17 mouse cellular contexts compared by ENCODE assay signal in genomic region chr8:84933767-84934559, GRCm38 (mm10). TPM values are rescaled to one million over a fixed set of nuclear protein-coding genes. Genes with fewer than 3 reads are reported as not detected.
A peak's percentile ranks its signal among the peaks of the same experiment; 100 is the strongest.
DNase-seq lines count a peak whose midpoint lies in the region; ATAC-seq and TF ChIP-seq lines count a peak whose summit lies in the region.
"Had no signal": no experiment of that assay in that cellular context is flagged by ENCODE, and none has a peak within 500 bp of the region (broad histone marks: within the 10 kb centered on the region; RNA-seq: fewer than 3 reads in every experiment).

No protein-coding gene starts in this region.

- peaks cover 66% of the 10 kb centered on the region for H3K27me3 ChIP-seq in forebrain, embryonic 12.5 days
- no peaks in the 10 kb centered on the region for H3K27me3 ChIP-seq in forebrain, postnatal 0 days (ENCODE audit: insufficient read depth, low read length)
- H3K27me3 ChIP-seq in midbrain, embryonic 15.5 days (replicated peaks) = no peaks in the 10 kb centered on the region

- H3K4me2 ChIP-seq in forebrain, embryonic 12.5 days = peak overlapping the region; percentile 96
- peak overlapping the region; percentile 87 for H3K4me2 ChIP-seq in forebrain, postnatal 0 days (ENCODE audit: low read depth)
- peak overlapping the region; percentile 85 for H3K4me2 ChIP-seq in midbrain, embryonic 15.5 days

- 87% methylated on average over 16 of the region's 16 CpGs for WGBS in forebrain, embryonic 12.5 days
- 79% methylated on average over 16 of the region's 16 CpGs for WGBS in forebrain, postnatal 0 days
- 83% methylated on average over 16 of the region's 16 CpGs for WGBS in midbrain, embryonic 15.5 days

- ATAC-seq in forebrain, embryonic 12.5 days (ENCODE audit: low FRiP score) = no peak
- no peak for ATAC-seq in forebrain, postnatal 0 days
- no peak for ATAC-seq in midbrain, embryonic 15.5 days (replicated peaks)
- ATAC-seq: inflammation-experienced regulatory T-cells, adult 6 months had no signal

- peak; percentile 31 to 34 for DNase-seq in left cerebral cortex, adult 2 months (ENCODE audit: extremely low spot score in 1 of 2, low spot score in 2 of 2)
- no peak for DNase-seq in left cerebral cortex, postnatal 4 days
- DNase-seq in forebrain, postnatal 0 days = no peak
- DNase-seq in urinary bladder, postnatal 4 days (ENCODE audit: low spot score in 2 of 2) = no peak
- no peak for DNase-seq in adrenal gland, adult 8-10 months
- DNase-seq: lung, postnatal 4 days had no signal

- H3K36me3 ChIP-seq in forebrain, embryonic 12.5 days (replicated peaks) = peaks cover 6% of the 10 kb centered on the region
- peaks cover 23% of the 10 kb centered on the region for H3K36me3 ChIP-seq in forebrain, postnatal 0 days (ENCODE audit: insufficient read depth)
- no peaks in the 10 kb centered on the region; the same call in 1 of the 2 replicates for H3K36me3 ChIP-seq in midbrain, embryonic 15.5 days (replicated peaks)
- H3K36me3 ChIP-seq: embryonic facial prominence, embryonic 12.5 days had no signal

- H3K9me3 ChIP-seq in forebrain, embryonic 12.5 days = no peaks in the 10 kb centered on the region
- no peaks in the 10 kb centered on the region for H3K9me3 ChIP-seq in forebrain, postnatal 0 days (ENCODE audit: low read length)
- H3K9me3 ChIP-seq in midbrain, embryonic 15.5 days = no peaks in the 10 kb centered on the region
- H3K9me3 ChIP-seq: embryonic facial prominence, embryonic 12.5 days had no signal

- H3K4me3 ChIP-seq in left cerebral cortex, adult 2 months = peak overlapping the region; percentile 89
- H3K4me3 ChIP-seq in forebrain, embryonic 12.5 days (replicated peaks) = peak overlapping the region; percentile 69; the same call in 1 of the 2 replicates
- H3K4me3 ChIP-seq in forebrain, postnatal 0 days (ENCODE audit: low read depth, low read length) = peak overlapping the region; percentile 78; the same call in 1 of the 2 replicates
- H3K4me3 ChIP-seq in midbrain, embryonic 15.5 days = peak overlapping the region; percentile 76

- H3K4me1 ChIP-seq in forebrain, embryonic 12.5 days = peaks cover 45% of the 10 kb centered on the region
- peaks cover 14% of the 10 kb centered on the region for H3K4me1 ChIP-seq in forebrain, postnatal 0 days (ENCODE audit: insufficient read depth)
- H3K4me1 ChIP-seq in midbrain, embryonic 15.5 days = peaks cover 36% of the 10 kb centered on the region

- intact Hi-C loops in left cerebral cortex, adult 2 months (cut with DNase I) = no loop called here
- intact Hi-C loops in left cerebral cortex, postnatal 4 days (cut with DNase I) = no loop called here

- H3K9ac ChIP-seq in forebrain, embryonic 12.5 days = 0 out of 2 replicates have a peak overlapping the region, but pooled peaks have one; percentile 14
- no peak overlapping the region for H3K9ac ChIP-seq in forebrain, postnatal 0 days
- H3K9ac ChIP-seq in midbrain, embryonic 15.5 days = no peak overlapping the region
- H3K9ac ChIP-seq: embryonic facial prominence, embryonic 12.5 days; liver, embryonic 14.5 days had no signal

- no peak for TF ChIP-seq CTCF in left cerebral cortex, adult 2 months (IDR thresholded peaks at IDR 0.05)
- no peak for TF ChIP-seq CTCF in forebrain, postnatal 0 days (IDR thresholded peaks at IDR 0.05; ENCODE audit: low read depth)

- H3K27ac ChIP-seq in left cerebral cortex, adult 2 months = no peak overlapping the region
- H3K27ac ChIP-seq in forebrain, embryonic 12.5 days = 0 out of 2 replicates have a peak overlapping the region, but pooled peaks have one; percentile 89
- no peak overlapping the region for H3K27ac ChIP-seq in forebrain, postnatal 0 days (ENCODE audit: low read depth, low read length)
- no peak overlapping the region for H3K27ac ChIP-seq in midbrain, embryonic 15.5 days
- H3K27ac ChIP-seq: embryonic facial prominence, embryonic 12.5 days; kidney, postnatal 0 days; liver, embryonic 14.5 days had no signal

RNA-seq across cellular contexts. Expression of gene Mast1, which starts 3.2 kb away (rescaled TPM):
- 10 to 100 TPM; 89.4 to 95.7 TPM for total RNA-seq in left cerebral cortex, adult 2 months (2021)
- 100 to 1,000 TPM; 195 to 210 TPM for total RNA-seq in left cerebral cortex, postnatal 4 days (2021)
- 29.3 and 35.3 TPM in 2 replicates for polyA plus RNA-seq in forebrain, embryonic 12.5 days (2016; fragmentation: Nextera tagmentation; extraction: Ambion mirVana)
- 39.7 and 57.7 TPM in 2 replicates for total RNA-seq in forebrain, postnatal 0 days (2014; rRNA removed)
- polyA plus RNA-seq in forebrain, postnatal 0 days (2015; fragmentation: Nextera tagmentation; extraction: Ambion mirVana) = 44.2 and 63.8 TPM in 2 replicates
- 76.2 and 84.8 TPM in 2 replicates for polyA plus RNA-seq in midbrain, embryonic 15.5 days (2015; fragmentation: Nextera tagmentation; extraction: Ambion mirVana)
- 1 to 10 TPM; 2.1 to 9.2 (median 5.9) TPM for total RNA-seq in adrenal gland, adult 8-10 months (2022)

RNA-seq across cellular contexts. Expression of gene Rtbdn, which starts 12.8 kb away (rescaled TPM):
- total RNA-seq in left cerebral cortex, adult 2 months (2021) = 1 to 10 TPM; 1.1 to 1.2 TPM
- 1 to 10 TPM; 6.7 to 8.3 TPM for total RNA-seq in left cerebral cortex, postnatal 4 days (2021)
- 0.88 and 1.6 TPM in 2 replicates for polyA plus RNA-seq in forebrain, embryonic 12.5 days (2016; fragmentation: Nextera tagmentation; extraction: Ambion mirVana)
- 4.8 and 10.4 TPM in 2 replicates for total RNA-seq in forebrain, postnatal 0 days (2014; rRNA removed)
- 1.7 and 3.5 TPM in 2 replicates for polyA plus RNA-seq in forebrain, postnatal 0 days (2015; fragmentation: Nextera tagmentation; extraction: Ambion mirVana)
- polyA plus RNA-seq in midbrain, embryonic 15.5 days (2015; fragmentation: Nextera tagmentation; extraction: Ambion mirVana) = 2.8 and 3.4 TPM in 2 replicates
- total RNA-seq in adrenal gland, adult 8-10 months (2022) = under 1 TPM in 2 of 4 experiments, not detected in 2; 0.28 to 0.40 TPM
- total RNA-seq: adrenal gland, postnatal 25 days; neutrophil, adult 5-6 weeks had no signal
- polyA plus RNA-seq: liver, embryonic 14.5 days; spleen, adult 2 months had no signal

RNA-seq across cellular contexts. Expression of gene Dnase2a, which starts 25.6 kb away (rescaled TPM):
- 1 to 10 TPM; 4.3 to 5.1 TPM for total RNA-seq in left cerebral cortex, adult 2 months (2021)
- 1 to 10 TPM; 2.8 to 4.1 TPM for total RNA-seq in left cerebral cortex, postnatal 4 days (2021)
- 8.7 and 9.8 TPM in 2 replicates for polyA plus RNA-seq in forebrain, embryonic 12.5 days (2016; fragmentation: Nextera tagmentation; extraction: Ambion mirVana)
- total RNA-seq in forebrain, postnatal 0 days (2014; rRNA removed) = 3.6 and 3.7 TPM in 2 replicates
- polyA plus RNA-seq in forebrain, postnatal 0 days (2015; fragmentation: Nextera tagmentation; extraction: Ambion mirVana) = 6.3 and 7.1 TPM in 2 replicates
- polyA plus RNA-seq in midbrain, embryonic 15.5 days (2015; fragmentation: Nextera tagmentation; extraction: Ambion mirVana) = 7.1 and 7.6 TPM in 2 replicates
- total RNA-seq in adrenal gland, adult 8-10 months (2022) = 10 to 100 TPM; 12.5 to 28.7 (median 22.2) TPM

RNA-seq across cellular contexts. Expression of gene Klf1, which starts 32.2 kb away (rescaled TPM):
- total RNA-seq in left cerebral cortex, adult 2 months (2021) = under 1 TPM in 1 of 2 experiments, not detected in 1; 0.23 TPM
- total RNA-seq in left cerebral cortex, postnatal 4 days (2021) = under 1 TPM in 1 of 2 experiments, not detected in 1; 0.24 TPM
- polyA plus RNA-seq in forebrain, embryonic 12.5 days (2016; fragmentation: Nextera tagmentation; extraction: Ambion mirVana) = 2.4 and 3.5 TPM in 2 replicates
- 0.46 TPM in 1 of 2 replicates, not detected in the other for total RNA-seq in forebrain, postnatal 0 days (2014; rRNA removed)
- 0.50 and 0.77 TPM in 2 replicates for polyA plus RNA-seq in forebrain, postnatal 0 days (2015; fragmentation: Nextera tagmentation; extraction: Ambion mirVana)
- 0.65 and 0.79 TPM in 2 replicates for polyA plus RNA-seq in midbrain, embryonic 15.5 days (2015; fragmentation: Nextera tagmentation; extraction: Ambion mirVana)
- under 1 TPM in 2 of 4 experiments, not detected in 2; 0.22 to 0.24 TPM for total RNA-seq in adrenal gland, adult 8-10 months (2022)
- total RNA-seq: left cerebral cortex, postnatal 10 days; neutrophil, adult 5-6 weeks had no signal
- polyA plus RNA-seq: inflammation-experienced regulatory T-cells, adult 6 months had no signal

RNA-seq across cellular contexts. Expression of gene Gm49661, which starts 35.3 kb away (rescaled TPM):
- total RNA-seq in left cerebral cortex, adult 2 months (2021) = not detected
- total RNA-seq in left cerebral cortex, postnatal 4 days (2021) = not detected
- polyA plus RNA-seq in forebrain, embryonic 12.5 days (2016; fragmentation: Nextera tagmentation; extraction: Ambion mirVana) = not detected in 2 replicates
- not detected in 2 replicates for total RNA-seq in forebrain, postnatal 0 days (2014; rRNA removed)
- not detected in 2 replicates for polyA plus RNA-seq in forebrain, postnatal 0 days (2015; fragmentation: Nextera tagmentation; extraction: Ambion mirVana)
- polyA plus RNA-seq in midbrain, embryonic 15.5 days (2015; fragmentation: Nextera tagmentation; extraction: Ambion mirVana) = not detected in 2 replicates
- 1 to 10 TPM in 2 of 4 experiments, not detected in 2; 1.7 to 2.3 TPM for total RNA-seq in adrenal gland, adult 8-10 months (2022)
- total RNA-seq: left cerebral cortex, postnatal 10 days; neutrophil, adult 5-6 weeks had no signal
- polyA plus RNA-seq: embryonic facial prominence, embryonic 12.5 days; frontal cortex, adult 2 months; inflammation-experienced regulatory T-cells, adult 6 months; kidney, postnatal 0 days; liver, embryonic 14.5 days; spleen, adult 2 months had no signal

Comparison
In these comparisons a context has a peak if more than half of its experiments do, and no peak if none do; other contexts are left out.
1. DNase-seq: peak in left cerebral cortex, adult 2 months (2 of 2); none in left cerebral cortex, postnatal 4 days (single experiment), forebrain, postnatal 0 days (single experiment), urinary bladder, postnatal 4 days (0 of 2) and adrenal gland, adult 8-10 months (single experiment).
2. Peak in every context shown above with its lines, with median percentiles within 50 percentile points of each other: H3K4me3 ChIP-seq and H3K4me2 ChIP-seq.